Mouse (Mus musculus) MEL (cell line): ENCODE data around the gene Pde10a. TPM values are rescaled to one million over a fixed set of nuclear protein-coding genes. Genes with fewer than 3 reads are reported as not detected.

Experiments
- DNase-seq: peaks from one replicate; pipeline ENCODE4 v3.0.0; 2011; ENCODE audit warnings: low read depth, low spot score
- H3K27ac ChIP-seq: 2 replicates; pipeline ENCODE4 v1.5.1; 2012; ENCODE audit warnings: low read depth, mild to moderate bottlenecking, control low read depth, low read length, moderate library complexity; ENCODE audit not compliant: control insufficient read depth
- H3K27me3 ChIP-seq, 2 experiments: fragments of 150-350 bp in 1 of 2; sonication (generic) in 1 of 2; 2 replicates each; pipeline ENCODE4 v1.6.1; 2012; ENCODE audit warnings: low read length in 2 of 2, mild to moderate bottlenecking in 2 of 2, improper control_type of control experiment in 1 of 2, moderate library complexity in 1 of 2; ENCODE audit not compliant: insufficient read depth in 2 of 2, control insufficient read depth in 1 of 2
- H3K36me3 ChIP-seq, 2 experiments: 2 replicates each; pipeline ENCODE4 v1.6.1; 2012 to 2014; ENCODE audit warnings: low read length in 2 of 2, improper control_type of control experiment in 1 of 2, inconsistent platforms in 1 of 2, mild to moderate bottlenecking in 1 of 2; ENCODE audit not compliant: insufficient read depth in 2 of 2, control insufficient read depth in 1 of 2
- H3K4me1 ChIP-seq, 2 experiments: fragments of 150-350 bp in 1 of 2; sonication (generic) in 1 of 2; 2 replicates each; pipeline ENCODE4 v1.6.1; 2012; ENCODE audit warnings: low read length in 2 of 2, improper control_type of control experiment in 1 of 2, mild to moderate bottlenecking in 1 of 2; ENCODE audit not compliant: insufficient read depth in 2 of 2, control insufficient read depth in 1 of 2
- H3K4me3 ChIP-seq, 2 experiments: fragments of 150-350 bp in 1 of 2; sonication (generic) in 1 of 2; 2 replicates each; pipeline ENCODE4 v1.5.1; 2012; ENCODE audit warnings: low read depth in 2 of 2, low read length in 2 of 2, mild to moderate bottlenecking in 2 of 2, moderate library complexity in 2 of 2, control low read depth in 1 of 2, improper control_type of control experiment in 1 of 2; ENCODE audit not compliant: control insufficient read depth in 1 of 2, insufficient read depth in 1 of 2
- H3K79me2 ChIP-seq: 2 replicates; pipeline ENCODE4 v1.6.1; 2012; ENCODE audit warnings: mild to moderate bottlenecking, low read length, moderate library complexity; ENCODE audit not compliant: control insufficient read depth, poor library complexity, insufficient read depth
- H3K9ac ChIP-seq: 2 replicates; pipeline ENCODE4 v1.6.1; 2012; ENCODE audit warnings: low read depth, mild to moderate bottlenecking, control low read depth, low read length, moderate library complexity; ENCODE audit not compliant: control insufficient read depth, poor library complexity, severe bottlenecking
- H3K9me3 ChIP-seq: fragments of 150-350 bp; sonication (generic); replicated peaks from 2 replicates; pipeline ENCODE4 v1.6.1; 2012; ENCODE audit warnings: mild to moderate bottlenecking, low read length, improper control_type of control experiment, moderate library complexity; ENCODE audit not compliant: insufficient read depth
- BHLHE40 ChIP-seq: IDR thresholded peaks from 2 replicates; pipeline ENCODE4 v1.6.1; 2012; ENCODE audit warnings: low read depth, mild to moderate bottlenecking, inconsistent platforms, low read length, improper control_type of control experiment, borderline replicate concordance
- CHD2 ChIP-seq: IDR thresholded peaks from 2 replicates; pipeline ENCODE4 v1.6.1; 2011; ENCODE audit warnings: low read length, improper control_type of control experiment
- CTCF ChIP-seq, 3 experiments: IDR thresholded peaks in 2 of 3; conservative IDR thresholded peaks in 1 of 3; 2 replicates each; pipeline ENCODE4 v1.5.1; 2011 to 2012; ENCODE audit warnings: low read length in 3 of 3, low read depth in 2 of 3, mild to moderate bottlenecking in 2 of 3, improper control_type of control experiment in 1 of 3, inconsistent platforms in 1 of 3, mixed read lengths in 1 of 3, moderate library complexity in 1 of 3; ENCODE audit not compliant: control insufficient read depth in 1 of 3, insufficient read depth in 1 of 3, poor library complexity in 1 of 3, severe bottlenecking in 1 of 3
- ELF1 ChIP-seq: IDR thresholded peaks from 2 replicates; pipeline ENCODE4 v1.6.1; 2014; ENCODE audit warnings: low read depth, mild to moderate bottlenecking, inconsistent platforms, low read length, improper control_type of control experiment, moderate library complexity
- EP300 ChIP-seq, 2 experiments: IDR thresholded peaks; 2 replicates each; pipeline ENCODE4 v1.6.1; 2011; ENCODE audit warnings: improper control_type of control experiment in 2 of 2, low read length in 2 of 2, low read depth in 1 of 2, mild to moderate bottlenecking in 1 of 2
- ETS1 ChIP-seq: IDR thresholded peaks from 2 replicates; pipeline ENCODE4 v1.6.1; 2012; ENCODE audit warnings: low read depth, mild to moderate bottlenecking, inconsistent platforms, low read length, improper control_type of control experiment, moderate library complexity
- GATA1 ChIP-seq: IDR thresholded peaks from 2 replicates; pipeline ENCODE4 v1.6.1; 2011; ENCODE audit warnings: low read depth, low read length, improper control_type of control experiment
- HCFC1 ChIP-seq: IDR thresholded peaks from 2 replicates; pipeline ENCODE4 v1.6.1; 2012; ENCODE audit warnings: low read depth, mild to moderate bottlenecking, inconsistent platforms, low read length, improper control_type of control experiment, moderate library complexity
- JUND ChIP-seq: IDR thresholded peaks from 2 replicates; pipeline ENCODE4 v1.6.1; 2011; ENCODE audit warnings: low read depth, mild to moderate bottlenecking, improper control_type of control experiment, low read length
- MAX ChIP-seq: IDR thresholded peaks from 2 replicates; pipeline ENCODE4 v1.6.1; 2011; ENCODE audit warnings: low read length, improper control_type of control experiment
- MAZ ChIP-seq: IDR thresholded peaks from 2 replicates; pipeline ENCODE4 v1.6.1; 2012; ENCODE audit warnings: low read depth, mild to moderate bottlenecking, inconsistent platforms, low read length, improper control_type of control experiment
- MXI1 ChIP-seq: IDR thresholded peaks from 2 replicates; pipeline ENCODE4 v1.6.1; 2011; ENCODE audit warnings: mild to moderate bottlenecking, low read depth, low read length, improper control_type of control experiment
- MYB ChIP-seq: IDR thresholded peaks from 2 replicates; pipeline ENCODE4 v1.6.1; 2011; ENCODE audit warnings: mild to moderate bottlenecking, low read depth, low read length, improper control_type of control experiment
- MYC ChIP-seq: IDR thresholded peaks from 2 replicates; pipeline ENCODE4 v1.6.1; 2011; ENCODE audit warnings: low read depth, mild to moderate bottlenecking, low read length, improper control_type of control experiment, moderate library complexity
- POLR2AphosphoS2 ChIP-seq: IDR thresholded peaks from 2 replicates; pipeline ENCODE4 v1.6.1; 2011; ENCODE audit warnings: low read length, improper control_type of control experiment
- RAD21 ChIP-seq: IDR thresholded peaks from 2 replicates; pipeline ENCODE4 v1.6.1; 2011; ENCODE audit warnings: mild to moderate bottlenecking, low read depth, low read length, improper control_type of control experiment
- RCOR1 ChIP-seq: IDR thresholded peaks from 2 replicates; pipeline ENCODE4 v1.6.1; 2012; ENCODE audit warnings: low read depth, mild to moderate bottlenecking, inconsistent platforms, low read length, improper control_type of control experiment
- SIN3A ChIP-seq: IDR thresholded peaks from 2 replicates; pipeline ENCODE4 v1.6.1; 2012; ENCODE audit warnings: low read length, improper control_type of control experiment, inconsistent platforms
- SMC3 ChIP-seq: IDR thresholded peaks from 2 replicates; pipeline ENCODE4 v1.6.1; 2011; ENCODE audit warnings: low read depth, low read length, improper control_type of control experiment
- UBTF ChIP-seq: IDR thresholded peaks from 2 replicates; pipeline ENCODE4 v1.6.1; 2012; ENCODE audit warnings: low read depth, mild to moderate bottlenecking, inconsistent platforms, low read length, improper control_type of control experiment, moderate library complexity, borderline replicate concordance; ENCODE audit not compliant: insufficient read depth
- USF1 ChIP-seq: IDR thresholded peaks from 2 replicates; pipeline ENCODE4 v1.6.1; 2014; ENCODE audit warnings: low read depth, mild to moderate bottlenecking, inconsistent platforms, low read length, improper control_type of control experiment, moderate library complexity
- ZC3H11A ChIP-seq: IDR thresholded peaks from 2 replicates; pipeline ENCODE4 v1.6.1; 2012; ENCODE audit warnings: low read depth, mild to moderate bottlenecking, inconsistent platforms, low read length, improper control_type of control experiment
- ZNF384 ChIP-seq: IDR thresholded peaks from 2 replicates; pipeline ENCODE4 v1.6.1; 2012; ENCODE audit warnings: low read depth, mild to moderate bottlenecking, inconsistent platforms, low read length, improper control_type of control experiment
- polyA plus RNA-seq, 2 experiments: library from polyadenylated mRNA; stranded (reverse) in 1 of 2; unstranded in 1 of 2; fragments of >175 nt in 1 of 2; fragments of >200 nt in 1 of 2; gene quantifications; 2 replicates each; pipeline versions ENCODE4 v1.2.1 to v1.2.4; 2012; ENCODE audit warnings: low replicate concordance in 2 of 2, low read depth in 1 of 2; ENCODE audit not compliant: insufficient read length in 2 of 2, insufficient read depth in 1 of 2, missing spikeins in 1 of 2
- total RNA-seq: library from RNA; depleted of rRNA; stranded (reverse); fragments of 300-350 nt; gene quantifications from 2 replicates; pipeline ENCODE4 v1.2.3, GENCODE M21; 2012

Pde10a gene
- total and polyA plus RNA-seq, 3 experiments, result 3.1 to 6.9 TPM; not detected in 1

DNA sequence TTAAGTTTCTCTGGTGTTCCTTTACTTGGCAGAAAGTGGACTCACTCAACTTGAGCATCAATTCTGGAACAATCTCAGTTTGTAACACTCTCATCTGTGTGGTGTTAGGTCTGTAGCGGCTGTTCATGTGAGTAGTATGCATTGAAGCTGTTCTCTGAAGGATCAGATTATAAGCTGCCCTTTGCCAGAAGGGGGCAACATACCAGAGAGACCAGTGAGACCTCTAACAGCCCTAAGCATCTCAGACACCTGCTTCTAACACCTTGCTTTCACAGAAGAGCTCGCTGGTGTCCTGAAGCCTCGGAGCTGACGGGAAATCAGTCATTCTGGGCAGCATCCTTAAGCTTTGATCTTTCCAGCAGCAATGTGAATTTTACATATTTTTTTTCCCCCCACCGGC, 505.0 kb downstream of the Pde10a start:
- DNase-seq, result peak; percentile 34
- no peak for TF ChIP-seq RCOR1
- peak; percentile 10 to 41 (median 19); a peak in 3 of 6 replicates for TF ChIP-seq CTCF (IDR thresholded peaks at IDR 0.05 in 2 of 3, conservative IDR thresholded peaks at IDR 0.05 in 1 of 3; ENCODE audit: control insufficient read depth in 1 of 3, insufficient read depth in 1 of 3, low read depth in 2 of 3, low read length in 3 of 3, poor library complexity in 1 of 3, severe bottlenecking in 1 of 3)
- no peak for TF ChIP-seq HCFC1
- peak; percentile 34; the same call in 1 of the 2 replicates for TF ChIP-seq ZNF384
- H3K79me2 ChIP-seq, result no peaks in the 10 kb centered on the region
- no peaks in the 10 kb centered on the region for H3K9me3 ChIP-seq
- H3K4me3 ChIP-seq, result no peak overlapping the region
- H3K9ac ChIP-seq, result no peak overlapping the region
- no peaks in the 10 kb centered on the region for H3K36me3 ChIP-seq
- no peak overlapping the region for H3K27ac ChIP-seq
- no peaks in the 10 kb centered on the region for H3K4me1 ChIP-seq
- no peaks in the 10 kb centered on the region for H3K27me3 ChIP-seq

DNA sequence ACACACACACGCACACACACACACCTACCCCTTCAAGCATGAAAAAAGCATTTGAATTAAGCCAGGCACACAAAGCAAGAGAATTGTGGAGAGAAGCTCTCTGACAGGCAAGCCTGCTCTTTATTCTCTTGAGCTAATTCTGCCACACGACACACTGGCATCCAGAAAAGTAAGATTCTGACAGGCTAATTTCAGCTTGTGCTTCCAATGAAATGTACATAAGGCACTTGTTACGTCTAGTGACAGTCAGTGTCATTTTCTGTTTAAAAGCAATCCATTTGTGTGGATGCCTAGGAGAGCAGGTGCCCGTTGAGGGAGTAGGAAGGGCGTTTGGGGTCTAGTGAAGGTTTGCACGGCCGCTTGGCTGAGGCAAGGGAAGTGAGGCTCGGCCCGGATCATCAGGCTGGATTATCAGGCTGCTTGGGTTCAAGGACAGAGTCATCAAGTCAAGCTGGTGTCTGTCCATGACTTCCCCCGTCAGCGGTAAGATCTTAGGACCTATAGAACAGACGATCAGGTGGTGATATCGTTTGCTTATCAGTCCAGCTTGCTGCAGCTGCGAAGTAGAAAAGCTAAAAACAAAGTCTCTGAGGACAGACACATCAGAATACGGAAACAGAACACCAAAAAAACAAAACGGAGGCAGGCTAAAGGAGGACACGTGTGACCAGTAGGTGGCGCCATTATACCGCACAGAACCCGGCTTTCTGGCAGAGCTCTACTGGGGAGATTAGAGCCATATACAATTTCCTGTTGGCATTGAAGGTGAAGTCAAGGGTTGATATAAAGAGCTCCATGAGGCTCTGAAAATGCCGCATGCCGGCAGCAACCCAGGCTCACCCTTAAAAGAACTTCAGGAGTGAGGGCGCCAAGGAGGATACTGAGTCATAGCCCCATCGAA, 506.3 kb downstream of the Pde10a start:
- H3K36me3 ChIP-seq, result no peaks in the 10 kb centered on the region
- peak overlapping the region; percentile 45 to 68 for H3K4me3 ChIP-seq

More for the DNA sequence above, 506.3 kb downstream of the Pde10a start:
- H3K79me2 ChIP-seq, result no peaks in the 10 kb centered on the region
- TF ChIP-seq ELF1 (peak; percentile 48), UBTF (no peak), MAZ (0 out of 2 replicates have a peak, but pooled peaks have one; percentile 40), CTCF (IDR thresholded peaks at IDR 0.05 in 2 of 3, conservative IDR thresholded peaks at IDR 0.05 in 1 of 3; ENCODE audit: control insufficient read depth in 1 of 3, insufficient read depth in 1 of 3, low read depth in 2 of 3, low read length in 3 of 3, poor library complexity in 1 of 3, severe bottlenecking in 1 of 3) (peak; percentile 90 to 95 (median 91)), USF1 (peak; percentile 38; the same call in 1 of the 2 replicates), RAD21 (peak; percentile 96), ZC3H11A (peak; percentile 63), GATA1 (peak; percentile 55), SMC3 (peak; percentile 72), CHD2 (no peak), MYB (no peak), RCOR1 (no peak), MAX (peak; percentile 79), POLR2AphosphoS2 (no peak), ETS1 (peak; percentile 77), BHLHE40 (0 out of 2 replicates have a peak, but pooled peaks have one; percentile 34), ZNF384 (peak; percentile 73), JUND (no peak), EP300 (IDR thresholded peaks at IDR 0.05; ENCODE audit: low read depth in 1 of 2, low read length in 2 of 2) (0 out of 4 replicates have a peak, but pooled peaks have one; percentile 7 to 26), MYC (peak; percentile 76; the same call in 1 of the 2 replicates), MXI1 (peak; percentile 63; the same call in 1 of the 2 replicates), SIN3A (peak; percentile 53)
- DNase-seq, result peak; percentile 92
- H3K4me1 ChIP-seq, result no peaks in the 10 kb centered on the region
- H3K27ac ChIP-seq, result no peak overlapping the region
- H3K9me3 ChIP-seq, result no peaks in the 10 kb centered on the region
- peak overlapping the region; percentile 63 for H3K9ac ChIP-seq
- H3K27me3 ChIP-seq, result no peaks in the 10 kb centered on the region
